Mouse (Mus musculus): Measurements from ENCODE around the gene Pax9.

Pax9 gene

DNA sequence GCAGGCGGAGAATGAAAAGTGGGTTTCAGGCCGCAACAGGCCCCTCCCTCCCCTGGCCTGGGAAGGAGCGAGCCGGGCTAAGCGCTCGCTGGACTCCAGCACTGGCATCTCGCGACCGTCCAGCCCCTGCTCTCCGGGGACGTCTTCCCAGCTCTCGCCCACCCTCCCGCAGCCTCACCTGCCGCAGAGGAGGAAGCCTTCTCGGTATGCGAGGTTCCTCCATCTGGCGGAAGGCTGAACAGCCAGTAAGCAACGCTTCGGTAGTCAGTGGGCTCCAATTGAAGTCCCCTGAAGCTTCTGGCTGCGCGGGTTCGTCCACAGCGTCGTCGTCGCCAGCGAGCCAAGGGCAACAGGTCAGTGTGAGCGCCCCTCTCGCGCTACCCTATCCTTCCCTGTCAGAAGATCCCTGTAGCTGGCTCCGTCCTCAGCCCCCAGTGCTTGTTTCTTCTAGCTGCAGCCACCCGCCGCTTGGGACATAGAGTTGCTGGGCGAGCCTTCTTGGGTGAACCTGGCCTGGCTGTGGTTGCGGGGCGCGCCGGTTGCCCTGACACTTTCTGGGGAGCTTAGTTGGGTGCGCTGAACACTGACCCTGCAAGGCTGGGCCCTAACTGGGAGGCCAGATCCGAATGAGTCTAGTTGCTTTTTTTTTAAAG, at the start of gene Pax9:
Gene Pax9 (plus strand): TSS at position 341 of the 653 bp plus-strand sequence.
- DNase-seq (ENCODE audit: low spot score), result no peak

DNA sequence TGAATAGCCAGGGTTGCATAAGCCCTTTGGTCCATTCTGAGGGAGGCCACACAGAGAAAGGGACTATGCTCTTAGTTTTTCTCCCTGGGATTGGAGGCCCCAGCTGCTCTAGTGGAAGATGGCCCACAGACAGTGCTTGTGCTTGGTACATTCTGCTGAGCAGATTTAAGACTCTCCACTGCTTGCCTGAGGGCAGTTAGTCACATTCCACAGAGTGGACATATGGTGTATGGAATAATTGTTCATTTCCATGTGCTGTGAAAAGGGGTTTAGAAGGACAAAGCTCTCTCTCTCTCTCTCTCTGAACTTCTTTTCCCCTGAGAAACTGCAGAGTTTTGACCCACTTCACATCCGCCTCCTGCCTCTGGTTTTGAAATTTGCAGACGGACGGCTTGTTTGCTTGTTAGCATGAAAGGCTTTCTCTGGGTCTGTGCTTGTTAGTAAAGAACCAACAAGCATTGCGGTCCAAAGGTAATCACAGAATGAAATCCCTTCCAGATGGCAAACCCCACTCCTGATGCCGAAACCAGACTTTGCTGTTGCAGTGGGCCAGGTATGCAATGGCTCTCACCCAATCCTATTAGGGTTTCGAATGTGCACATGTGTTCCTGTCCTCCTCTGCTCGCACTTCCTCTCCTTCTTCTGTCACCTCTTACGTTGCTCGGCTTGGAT, 22.0 kb upstream of the Pax9 start:
- no peak for DNase-seq (ENCODE audit: low spot score)

DNA sequence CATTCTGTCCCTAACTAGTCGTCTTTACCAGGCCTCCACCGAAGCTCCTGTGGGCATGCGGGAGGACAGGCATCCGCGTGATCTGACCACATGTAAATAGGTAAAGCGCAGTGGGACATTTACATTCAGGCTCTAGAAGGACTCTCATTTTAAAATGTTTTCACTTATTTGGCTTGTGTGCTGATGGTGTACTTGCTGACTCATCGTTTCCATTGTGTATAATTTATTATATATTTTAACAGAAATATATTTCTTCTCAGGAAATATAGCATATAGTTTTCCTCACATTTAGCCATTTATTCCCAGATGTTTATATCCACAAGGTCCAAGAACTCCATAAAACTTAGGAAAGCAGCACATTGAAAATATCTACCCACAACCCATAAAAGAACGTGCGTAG, 20.8 kb upstream of the Pax9 start:
- no peak for DNase-seq (ENCODE audit: low spot score)

DNA sequence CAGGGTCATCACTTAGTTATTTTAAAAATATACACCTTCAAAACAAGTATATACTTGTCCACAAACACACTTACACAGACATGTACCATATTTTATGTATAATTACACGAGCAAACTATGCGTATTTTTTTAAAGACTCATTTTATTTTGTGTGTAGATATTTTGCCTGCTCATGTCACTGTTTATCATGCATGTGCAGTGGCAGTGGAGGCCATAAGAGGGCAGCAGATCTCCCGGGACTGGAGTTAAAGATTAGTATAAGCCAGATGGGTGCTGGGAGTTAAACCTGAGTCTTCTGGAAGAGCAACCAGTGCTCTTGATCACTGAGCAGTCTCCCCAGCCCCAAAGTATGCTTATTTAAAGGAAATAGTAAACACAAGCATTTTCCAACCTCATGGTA, 16.8 kb upstream of the Pax9 start:
- DNase-seq (ENCODE audit: low spot score), result no peak

DNA sequence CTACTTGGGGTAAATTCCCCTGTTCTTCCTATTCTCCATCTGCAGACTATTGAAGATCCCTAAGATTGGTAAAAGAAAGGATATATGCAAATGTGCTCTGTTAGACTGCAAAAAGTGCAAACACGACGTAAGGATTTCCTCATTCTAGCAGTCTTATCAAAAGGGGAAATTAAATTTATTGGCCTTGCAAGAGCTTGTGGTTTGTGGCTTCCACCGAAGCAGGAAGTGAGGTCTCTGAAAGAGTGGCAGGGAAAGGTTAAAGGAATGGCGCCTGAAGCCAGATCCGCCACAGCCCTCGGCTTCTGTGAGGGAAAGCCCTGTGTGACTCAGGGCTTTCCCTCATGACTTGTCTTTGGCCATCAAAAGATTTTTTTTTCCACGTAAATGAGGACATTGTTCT, 13.9 kb upstream of the Pax9 start:
- DNase-seq (ENCODE audit: low spot score), result no peak

DNA sequence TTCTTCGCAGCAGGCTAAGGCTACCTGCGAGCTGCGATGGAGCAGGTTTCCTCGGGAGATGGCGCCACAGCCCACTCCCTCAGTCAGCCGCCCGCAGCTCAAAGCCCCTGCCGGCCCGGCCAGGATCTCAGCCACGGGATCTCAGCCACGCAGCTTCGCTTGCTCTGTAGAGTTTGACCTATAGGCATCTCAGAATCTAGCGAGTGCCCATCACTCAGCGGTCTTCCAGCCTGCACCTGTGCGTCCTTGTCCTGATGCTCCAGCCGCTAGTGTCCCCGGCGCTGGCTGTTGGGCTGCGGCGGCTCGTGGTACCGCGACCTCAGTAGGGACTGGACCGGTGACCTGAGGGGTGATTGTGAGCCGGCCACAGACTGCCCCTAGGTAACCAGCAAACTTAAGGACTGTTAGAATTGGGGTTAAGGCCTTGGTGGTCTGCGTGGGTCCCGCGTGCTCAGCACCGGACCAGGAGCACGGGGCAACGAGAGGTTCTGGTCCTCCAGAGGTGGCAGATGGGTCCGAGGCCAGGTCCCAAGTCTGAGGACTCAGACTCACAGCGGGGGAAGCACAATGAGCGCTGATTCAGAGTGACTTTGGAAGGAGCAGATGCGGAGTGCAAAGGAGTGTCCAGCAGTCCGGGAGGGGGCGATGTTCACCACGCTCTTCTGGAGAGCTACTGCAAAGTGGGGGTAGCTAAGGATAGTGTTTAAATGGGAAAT, 10.3 kb upstream of the Pax9 start:
- DNase-seq (ENCODE audit: low spot score), result no peak

DNA sequence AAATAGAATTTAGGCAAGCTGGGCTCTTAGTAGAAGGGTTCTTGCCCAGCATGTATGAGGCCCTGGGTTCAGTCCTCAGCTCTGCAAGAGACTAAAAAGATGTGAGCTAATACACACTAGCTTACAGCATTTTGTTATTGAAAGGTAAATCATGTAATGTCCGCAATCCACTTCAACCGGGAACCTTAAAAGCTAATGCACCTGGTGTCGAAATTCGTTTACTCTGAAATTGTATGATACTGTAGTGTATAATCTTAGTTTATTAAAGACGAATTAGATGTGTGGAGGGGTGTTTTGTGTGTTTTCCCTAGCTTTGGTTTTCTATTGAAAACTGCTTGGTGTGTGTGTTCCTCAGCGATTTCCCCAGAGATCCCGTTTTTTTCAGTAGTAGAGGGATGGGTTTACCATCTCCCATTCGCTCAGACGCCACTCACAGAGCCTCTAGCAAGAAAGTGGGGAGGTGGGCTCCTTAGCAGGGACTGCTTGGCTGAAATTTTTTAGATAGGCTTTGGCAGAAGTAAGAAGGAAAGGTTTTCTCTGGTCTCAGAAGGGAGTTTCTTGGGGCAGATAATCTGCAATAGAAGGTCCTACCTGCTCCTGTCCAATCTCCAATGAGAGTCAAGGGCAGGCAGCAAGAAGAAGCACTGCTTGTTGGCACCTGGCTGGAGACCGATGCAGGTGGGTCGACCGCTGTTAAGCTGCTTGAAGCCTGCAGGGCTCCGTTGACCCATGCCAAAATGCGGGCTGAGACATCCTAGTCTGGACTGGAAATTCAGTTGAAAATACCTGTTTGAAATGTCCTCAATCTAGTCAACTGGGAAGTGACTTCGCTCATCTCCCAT, 3.7 kb upstream of the Pax9 start:
- no peak for DNase-seq (ENCODE audit: low spot score)

DNA sequence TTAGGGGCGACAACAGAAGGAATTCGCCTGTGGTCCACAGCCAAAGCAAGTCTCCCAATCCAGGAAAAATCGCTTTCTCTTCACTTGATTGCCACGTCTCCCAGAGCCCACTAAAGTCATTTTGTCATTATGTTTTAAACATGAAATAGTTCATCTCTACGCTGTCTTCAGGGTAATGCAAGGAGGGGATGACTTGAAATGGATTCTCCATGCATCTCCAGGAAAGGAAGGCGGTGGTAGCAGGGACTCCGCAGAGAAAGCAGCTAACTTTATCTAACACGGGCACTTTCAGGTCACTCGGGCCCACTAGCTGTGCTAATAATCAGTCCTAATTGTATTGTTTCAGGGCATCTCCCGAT, 3.1 kb upstream of the Pax9 start:
- no peak for DNase-seq (ENCODE audit: low spot score)

DNA sequence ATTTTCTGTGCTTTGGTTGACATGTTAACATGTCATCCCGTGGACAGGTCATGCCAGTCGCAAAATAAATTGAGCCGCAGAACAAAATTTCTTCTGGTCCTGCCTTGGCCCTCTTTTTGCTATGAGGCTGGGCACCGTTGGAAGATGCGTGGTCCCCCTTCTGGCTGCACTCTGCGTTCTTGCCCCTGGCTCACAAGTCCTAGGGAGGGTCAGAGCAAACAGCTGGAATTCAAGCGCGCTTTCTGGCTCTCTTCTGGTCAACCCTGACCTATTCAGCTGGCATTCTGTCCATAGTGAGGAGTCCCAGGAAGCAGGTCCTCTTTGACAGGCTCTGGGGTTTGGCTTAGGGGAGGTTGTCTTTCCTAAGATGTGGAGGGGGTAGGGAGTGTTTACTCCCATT, 2.6 kb upstream of the Pax9 start:
- no peak for DNase-seq (ENCODE audit: low spot score)

DNA sequence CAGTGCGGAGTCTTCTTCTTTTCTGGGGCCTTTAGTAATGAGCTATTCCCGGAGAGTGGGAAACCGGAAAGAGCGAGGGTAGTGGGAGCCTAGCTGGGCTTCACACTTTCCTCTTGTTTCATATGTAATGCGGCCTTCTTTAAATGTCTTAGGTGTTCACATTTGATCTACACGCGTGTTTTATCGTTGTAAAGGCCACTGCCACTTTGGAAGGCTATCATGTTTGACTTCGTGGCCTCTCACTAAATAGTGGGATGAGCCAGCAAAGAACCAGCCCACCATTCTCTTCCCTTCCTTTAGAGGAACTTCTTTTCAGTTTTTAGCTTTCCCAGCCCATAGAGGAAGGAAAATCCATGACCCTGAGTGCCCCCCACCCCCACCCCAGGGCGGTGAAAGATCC, 2.2 kb upstream of the Pax9 start:
- no peak for DNase-seq (ENCODE audit: low spot score)

DNA sequence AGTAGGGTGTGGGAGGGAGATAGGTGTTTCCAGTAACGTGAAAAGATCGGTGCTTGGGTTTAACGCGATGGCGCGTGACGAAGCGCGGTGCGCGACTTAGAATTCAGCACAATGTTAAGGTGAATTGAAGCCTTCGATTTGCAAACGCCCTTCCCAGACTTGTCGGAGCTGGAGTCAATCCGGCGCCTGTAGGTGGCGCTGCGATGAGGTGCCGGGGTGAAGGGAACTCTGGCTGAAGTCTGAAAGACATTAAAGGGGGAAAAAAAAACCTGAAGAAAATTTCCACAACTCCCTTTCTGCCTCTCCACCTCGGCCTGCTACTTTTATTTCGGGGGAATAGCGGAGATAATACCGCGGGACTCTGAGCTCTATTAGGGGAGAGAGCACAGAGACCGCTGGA, 1.8 kb upstream of the Pax9 start:
- no peak for DNase-seq (ENCODE audit: low spot score)

DNA sequence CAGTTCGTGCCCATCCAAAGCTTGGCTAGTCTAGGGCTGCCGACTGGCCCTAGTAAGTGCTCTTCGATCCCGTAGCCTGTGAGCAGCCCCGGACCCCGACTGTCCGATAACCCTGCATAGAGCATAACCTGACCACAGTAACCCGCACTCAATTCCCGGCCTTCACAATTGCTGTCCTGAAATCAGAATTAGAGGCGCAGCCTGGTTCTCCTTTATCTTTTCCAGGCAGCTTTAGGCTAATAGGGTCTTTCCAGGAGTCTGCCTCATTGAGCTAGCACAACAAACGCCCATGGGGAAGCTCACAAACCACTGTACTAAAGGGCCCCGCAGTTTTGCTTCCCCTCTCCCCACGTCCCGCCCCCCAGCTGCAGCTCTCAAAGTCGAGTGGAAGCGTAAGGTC, 1.2 kb upstream of the Pax9 start:
- DNase-seq (ENCODE audit: low spot score), result no peak

DNA sequence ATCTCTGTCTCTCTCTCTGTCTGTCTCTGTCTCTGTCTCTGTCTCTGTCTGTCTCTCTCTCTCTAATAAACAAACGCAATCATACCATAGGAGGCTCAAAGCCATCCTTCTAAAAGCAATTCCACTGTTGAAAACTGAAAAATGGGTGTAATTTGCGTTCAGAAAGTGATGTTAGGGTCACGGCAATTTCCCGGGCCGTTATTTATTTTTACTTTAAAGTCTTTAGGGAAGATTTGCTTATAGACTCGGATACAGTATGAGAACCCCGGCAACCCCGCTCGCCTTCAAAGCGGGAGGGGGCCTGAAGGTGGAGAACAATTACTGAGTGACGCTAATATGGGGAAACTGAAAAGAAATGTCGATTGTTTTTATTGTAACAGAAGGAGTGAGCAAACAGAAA, 566 bp upstream of the Pax9 start:
- no peak for DNase-seq (ENCODE audit: low spot score)

DNA sequence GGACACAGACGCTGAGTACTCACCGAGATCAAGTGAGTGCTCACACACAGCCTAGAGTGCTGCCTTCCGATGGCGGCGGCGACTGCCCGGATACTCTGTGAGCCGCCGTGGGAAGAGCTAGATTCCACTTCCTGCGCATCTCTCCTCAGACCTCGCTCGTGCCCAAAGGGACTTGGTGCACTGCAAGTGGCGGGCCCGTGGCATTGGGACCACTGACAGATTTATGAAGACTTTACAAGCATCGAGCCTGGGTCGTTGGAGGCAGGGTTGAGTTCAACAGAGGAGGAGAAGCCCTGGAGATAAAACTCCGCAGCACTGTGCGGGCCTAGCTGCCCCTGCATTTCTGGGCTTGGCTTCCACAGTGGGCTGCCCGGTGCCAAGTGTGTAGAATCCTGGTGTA, 969 bp downstream of the Pax9 start:
- DNase-seq (ENCODE audit: low spot score), result no peak

DNA sequence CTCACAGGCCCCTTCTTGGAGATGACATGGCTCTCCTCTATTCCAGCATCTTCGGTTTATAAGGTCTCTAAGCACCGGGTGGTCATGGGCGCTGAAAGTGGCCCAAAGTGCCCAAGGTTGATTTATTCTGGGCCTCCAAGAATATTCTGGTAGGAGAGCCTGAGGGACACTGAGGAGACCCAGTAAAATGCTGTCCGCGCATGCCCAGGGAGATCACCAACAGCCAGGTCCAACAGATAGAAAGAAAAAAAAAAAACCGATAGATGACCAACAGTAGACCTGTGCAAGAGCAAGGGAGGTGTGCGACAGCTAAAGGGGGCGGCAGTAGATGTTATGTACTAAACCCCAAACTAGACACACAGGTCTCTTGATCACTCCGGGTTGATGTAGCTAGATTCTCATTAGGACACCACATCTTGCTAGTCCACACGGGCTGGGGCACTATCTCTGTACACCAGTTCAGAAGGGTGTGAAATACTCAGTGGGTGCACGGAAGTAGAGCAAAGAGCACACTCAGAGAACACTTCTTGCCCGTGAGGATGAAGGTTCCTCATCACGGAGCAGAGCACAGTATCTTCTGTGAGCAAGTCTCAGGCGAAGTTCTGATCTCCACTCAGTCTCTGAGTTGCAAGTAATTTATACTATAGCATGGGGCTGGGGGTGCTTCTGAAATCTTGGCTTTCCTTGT, 2.0 kb downstream of the Pax9 start:
- no peak for DNase-seq (ENCODE audit: low spot score)

DNA sequence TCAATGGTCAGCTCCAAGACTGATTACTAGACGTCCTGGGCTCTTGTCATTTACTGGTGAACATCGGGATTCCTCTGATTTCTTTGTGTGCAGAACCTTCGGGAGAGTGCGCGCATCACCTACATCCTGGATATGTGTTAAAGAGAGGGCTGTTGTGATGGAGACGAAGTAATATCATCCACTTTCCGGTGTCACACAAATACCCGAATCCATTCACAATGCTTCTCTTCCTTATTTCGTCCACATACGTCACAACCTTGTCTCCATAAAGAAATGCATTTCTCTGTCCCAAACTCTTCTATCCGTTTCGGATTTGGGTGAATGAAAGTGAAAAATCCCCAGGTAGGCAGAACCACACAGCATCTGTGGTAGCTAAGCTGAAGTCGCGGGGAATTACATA, 2.8 kb downstream of the Pax9 start:
- no peak for DNase-seq (ENCODE audit: low spot score)

DNA sequence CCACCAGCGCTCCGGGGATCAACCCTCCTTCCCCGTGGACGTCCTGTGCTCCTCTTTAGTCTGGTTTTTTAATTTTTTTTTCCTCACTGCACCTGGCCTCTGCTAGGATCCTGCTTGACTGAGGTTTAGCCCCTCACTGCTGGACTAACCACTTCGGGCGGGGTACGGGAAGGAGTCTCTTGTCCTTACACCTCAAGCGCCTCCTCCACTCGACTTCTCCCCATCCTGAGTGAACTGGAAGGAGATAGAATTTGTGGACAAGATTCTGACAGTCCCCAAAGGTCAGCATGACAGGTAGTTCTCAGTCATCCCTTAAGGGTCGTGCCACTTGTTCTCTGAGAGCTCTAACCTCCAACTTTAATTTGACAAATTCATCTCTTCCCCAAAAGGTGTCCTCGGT, 3.4 kb downstream of the Pax9 start:
- DNase-seq (ENCODE audit: low spot score), result no peak

DNA sequence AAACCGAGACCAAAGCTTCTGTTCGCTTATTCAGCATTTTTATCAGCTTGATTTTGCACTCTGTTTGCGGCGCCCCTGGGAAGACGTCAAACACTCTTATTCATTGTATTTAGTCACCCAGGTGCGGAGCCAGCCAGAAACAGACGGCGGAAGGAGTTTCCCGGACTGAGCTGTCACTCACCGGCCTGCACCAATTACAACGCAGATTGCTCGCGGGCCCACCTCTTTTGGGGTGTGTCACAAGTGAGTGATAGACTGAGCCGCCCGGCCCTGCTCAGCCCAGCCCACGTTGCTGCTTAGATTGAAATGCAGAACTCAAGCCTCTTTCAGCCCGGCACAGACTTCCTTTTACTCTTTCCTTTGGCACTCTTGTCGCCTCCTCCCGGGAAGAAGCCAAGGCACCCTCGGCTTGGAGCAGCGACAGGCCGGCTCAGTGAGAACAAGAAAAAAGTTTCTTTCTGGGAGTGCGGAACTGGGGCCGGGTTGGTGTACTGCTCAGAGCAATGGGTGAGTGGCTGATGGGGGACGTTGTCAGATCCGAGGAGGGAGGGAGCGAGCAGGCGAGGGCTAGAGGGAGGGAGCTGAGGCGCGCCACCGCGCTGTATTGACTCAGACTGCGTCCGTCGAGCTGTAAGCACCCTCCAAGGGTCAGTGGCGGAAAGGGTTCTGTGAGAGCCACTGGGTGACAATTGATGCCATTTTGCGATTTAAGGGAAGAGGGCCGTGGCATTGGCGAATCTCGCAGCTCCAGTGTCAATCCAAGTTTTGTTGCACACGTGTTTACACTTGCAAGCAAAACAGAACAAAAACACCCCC, 4.0 kb downstream of the Pax9 start:
- DNase-seq (ENCODE audit: low spot score), result no peak

DNA sequence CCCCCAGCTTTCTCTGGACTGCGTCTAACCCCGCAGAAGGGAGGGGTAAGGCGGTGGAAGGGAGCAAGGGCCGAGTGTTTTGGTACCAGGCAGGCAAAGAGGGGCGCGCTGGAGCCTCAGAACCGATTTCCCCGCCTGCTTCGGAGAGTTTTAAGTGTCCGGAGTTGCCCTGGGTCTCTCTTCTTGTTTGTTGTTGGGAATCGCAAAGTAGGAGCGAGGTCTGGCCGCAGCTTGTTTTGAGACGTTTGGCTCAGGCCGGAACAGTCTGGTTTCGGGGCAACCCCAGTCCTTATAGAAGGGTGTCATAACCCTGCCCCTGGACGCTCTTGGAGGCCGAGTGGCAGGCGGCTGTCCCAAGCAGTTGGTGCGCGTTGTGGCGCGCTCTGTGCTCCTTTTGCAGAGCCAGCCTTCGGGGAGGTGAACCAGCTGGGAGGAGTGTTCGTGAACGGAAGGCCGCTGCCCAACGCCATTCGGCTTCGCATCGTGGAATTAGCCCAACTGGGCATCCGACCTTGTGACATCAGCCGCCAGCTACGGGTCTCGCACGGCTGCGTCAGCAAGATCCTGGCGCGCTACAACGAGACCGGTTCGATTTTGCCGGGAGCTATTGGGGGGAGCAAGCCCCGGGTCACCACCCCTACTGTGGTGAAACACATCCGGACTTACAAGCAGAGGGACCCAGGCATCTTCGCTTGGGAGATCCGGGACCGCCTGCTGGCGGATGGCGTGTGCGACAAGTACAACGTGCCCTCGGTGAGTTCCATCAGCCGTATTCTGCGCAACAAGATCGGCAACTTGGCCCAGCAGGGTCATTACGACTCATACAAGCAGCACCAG, 4.8 kb downstream of the Pax9 start:
- no peak for DNase-seq (ENCODE audit: low spot score)

DNA sequence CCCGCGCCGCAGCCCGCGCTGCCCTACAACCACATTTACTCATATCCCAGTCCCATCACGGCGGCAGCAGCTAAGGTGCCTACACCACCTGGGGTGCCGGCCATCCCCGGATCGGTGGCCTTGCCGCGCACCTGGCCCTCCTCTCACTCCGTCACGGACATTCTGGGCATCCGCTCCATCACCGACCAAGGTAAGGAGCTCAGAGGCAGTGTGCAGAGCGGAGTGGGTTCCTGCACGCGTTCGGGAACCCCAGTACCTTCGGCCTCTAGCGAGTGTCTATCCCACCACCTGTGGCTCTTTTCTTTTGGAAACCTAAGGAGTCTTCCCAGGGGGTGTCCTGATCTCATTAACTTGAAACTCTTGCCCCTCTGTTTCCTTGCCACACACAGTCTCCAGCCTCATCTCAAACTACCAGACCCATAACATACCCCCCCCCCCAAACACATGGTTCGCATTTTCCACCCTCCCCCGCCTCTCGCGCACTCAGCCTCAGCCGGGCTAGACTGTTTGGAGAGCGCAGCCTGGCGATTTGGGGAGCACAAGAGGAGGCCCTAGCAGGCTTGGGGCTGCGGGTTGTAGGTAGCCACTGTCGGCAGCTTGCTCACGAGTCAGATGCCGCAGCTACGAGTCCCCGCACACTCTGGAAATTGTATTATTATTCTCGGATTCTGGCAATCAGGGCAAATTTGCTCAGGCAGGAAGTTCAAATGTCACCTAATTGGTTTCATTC, 5.6 kb downstream of the Pax9 start:
- DNase-seq (ENCODE audit: low spot score), result no peak

Measured in ovary, postnatal 10 days (tissue).